Mouse (Mus musculus) cortical plate, adult 2 months (tissue): ENCODE measurements at regions not wholly inside any gene's neighbourhood (a gene's known extent, or its start where the extent isn't known, plus 50 kb on each side); places are given as distances from the start of the nearest gene placed in this dataset.

Source experiments
- CTCF ChIP-seq: fragments of 200-500 bp; IDR thresholded peaks from 2 replicates; pipeline ENCODE4 v1.5.1; 2011; ENCODE audit warnings: mild to moderate bottlenecking, control low read depth, low read length; ENCODE audit not compliant: insufficient read depth; ENCODE audit errors: extremely low read depth
- POLR2A ChIP-seq: fragments of 200-500 bp; IDR thresholded peaks from 2 replicates; pipeline ENCODE4 v1.6.1; 2011; ENCODE audit warnings: mild to moderate bottlenecking, low read length, control low read depth; ENCODE audit not compliant: insufficient read depth; ENCODE audit errors: extremely low read depth

- no peak for TF ChIP-seq POLR2A
- TF ChIP-seq CTCF, result peak; percentile 34; the same call in 1 of the 2 replicates
These were observed 79.3 kb downstream of the Gpr65 start for GRCm38 (mm10) chr12:98347550-98348318.
